Mouse (Mus musculus) retina, postnatal 1 day (tissue): ENCODE results near the gene Dbr1.
A peak's percentile ranks its signal among the peaks of the same experiment; 100 is the strongest.
"Not testable (repeated sequence)": the region's sequence is repeated elsewhere in the genome, so short reads cannot be mapped to it uniquely, and the experiment has no call there.

Experiments used
- DNase-seq: peaks from one replicate; pipeline ENCODE4 v3.0.0-alpha.2; 2012

The Dbr1 gene

DNA sequence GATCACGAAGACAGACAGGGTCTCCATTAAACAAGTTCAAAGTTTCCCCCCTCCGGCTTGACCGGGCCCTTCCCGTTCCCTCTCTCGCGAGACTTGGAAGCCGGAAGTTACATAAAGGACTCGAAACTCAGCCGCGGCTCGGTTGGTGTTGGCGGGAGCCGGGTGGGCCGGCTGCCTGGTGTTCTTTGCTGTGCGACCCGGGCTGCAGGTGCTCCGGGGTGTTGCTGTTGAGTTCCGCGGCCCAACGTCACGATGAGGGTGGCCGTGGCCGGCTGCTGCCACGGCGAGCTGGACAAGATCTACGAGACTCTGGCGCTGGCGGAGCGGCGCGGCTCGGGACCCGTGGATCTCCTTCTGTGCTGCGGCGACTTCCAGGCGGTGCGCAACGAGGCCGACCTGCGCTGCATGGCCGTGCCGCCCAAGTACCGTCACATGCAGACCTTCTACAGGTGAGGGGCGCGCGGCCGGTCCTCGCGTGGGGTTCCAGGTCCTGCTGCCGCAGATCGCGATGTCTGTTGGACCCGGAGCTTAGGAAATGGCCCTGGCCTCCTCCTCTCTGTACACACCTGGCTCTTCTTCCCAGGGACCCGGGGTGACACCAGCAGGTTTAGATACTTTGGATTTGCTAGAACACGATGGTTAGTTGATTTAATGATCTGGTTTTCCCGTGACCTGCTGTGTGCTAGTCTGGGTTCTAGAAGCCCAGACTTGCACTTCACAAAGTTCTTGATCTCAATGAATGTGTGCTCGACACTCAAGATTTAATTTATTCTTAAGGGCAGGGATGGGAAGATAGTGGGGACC is at the start of gene Dbr1:
Dbr1 (plus strand) TSS at position 123 of the 804 bp plus-strand sequence.
- peak; percentile 95 for DNase-seq

- no peak for DNase-seq
Measured at GRCm38 (mm10) chr9:99531865-99532264, 43.7 kb upstream of the Dbr1 start.

DNA sequence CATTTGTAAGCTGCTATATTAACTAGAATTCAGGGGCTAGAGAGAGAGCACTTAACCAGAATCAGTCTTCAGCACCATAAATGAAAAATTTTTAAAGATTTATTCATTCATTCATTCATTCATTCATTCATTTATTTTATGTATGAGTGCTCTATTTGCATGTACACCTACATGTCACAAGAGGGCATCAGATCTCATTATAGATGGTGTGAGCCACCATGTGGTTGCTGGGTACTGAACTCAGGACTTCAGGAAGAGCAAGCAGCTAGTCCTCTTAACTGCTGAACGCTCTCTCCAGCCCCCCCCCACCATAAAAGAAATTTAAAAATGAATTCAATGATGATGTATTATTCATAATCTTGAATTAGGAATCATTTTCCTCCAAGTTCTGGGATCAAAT is 29.3 kb upstream of the Dbr1 start:
- peak; percentile 5 for DNase-seq

DNA sequence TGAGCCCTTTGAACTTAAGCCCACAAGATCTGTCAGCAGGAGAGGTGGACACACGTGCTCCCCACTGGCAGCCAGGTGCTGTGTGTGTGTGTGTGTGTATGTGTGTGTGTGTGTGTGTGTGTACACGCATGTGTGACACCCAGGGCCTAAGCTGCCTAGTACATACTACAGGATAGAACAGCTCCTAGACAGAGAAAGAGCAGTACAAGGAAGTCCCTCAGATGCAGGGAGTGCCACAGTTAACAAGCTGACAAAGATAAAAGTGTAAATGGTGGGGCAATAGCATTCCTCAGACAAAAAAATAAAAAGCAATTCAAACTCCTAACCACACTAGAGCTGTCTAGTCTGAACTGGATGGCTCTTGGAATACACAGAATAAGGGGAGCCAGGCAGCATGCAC is 23.5 kb upstream of the Dbr1 start:
- no peak for DNase-seq

DNA sequence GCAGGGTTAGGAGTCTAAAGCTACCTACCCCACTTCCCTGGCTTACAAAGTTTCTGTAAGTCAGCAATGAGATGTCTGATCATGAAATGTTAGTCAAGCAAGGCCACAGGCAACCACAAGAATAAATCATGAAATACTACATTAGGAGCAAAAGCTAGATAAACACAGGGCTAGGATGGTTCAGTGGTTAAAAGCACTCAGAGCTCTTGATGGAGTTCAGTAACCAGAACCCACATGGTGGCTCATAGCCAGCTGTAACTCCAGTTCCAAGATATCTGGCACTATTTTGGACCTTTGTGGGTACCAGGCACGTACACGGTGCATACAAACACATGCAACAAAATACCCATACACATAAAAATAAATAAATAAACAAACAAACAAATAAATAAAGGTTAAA is 22.6 kb upstream of the Dbr1 start:
- DNase-seq = no peak

DNA sequence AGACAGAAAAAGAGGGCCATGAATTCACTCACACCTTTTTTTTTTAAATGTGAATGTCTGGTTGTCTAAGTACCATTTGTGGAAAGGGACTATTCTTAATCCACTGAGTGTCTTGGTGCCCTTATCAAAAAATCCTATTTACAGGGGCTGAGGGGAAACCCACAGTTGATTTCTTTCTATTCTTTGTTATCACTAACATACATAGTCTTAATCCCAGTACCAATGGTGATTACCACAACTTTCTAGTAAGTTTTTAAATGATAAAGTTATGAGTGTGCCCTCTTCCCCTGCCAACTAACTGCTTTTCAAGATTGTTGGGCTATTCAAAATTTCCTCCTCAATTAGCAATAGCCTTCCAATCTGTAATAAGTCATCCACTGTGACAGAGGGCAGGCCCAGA is 21.5 kb upstream of the Dbr1 start:
- DNase-seq = no peak

GRCm38 (mm10) chr9:99555253-99555652 is 20.3 kb upstream of the Dbr1 start:
- DNase-seq = no peak

DNA sequence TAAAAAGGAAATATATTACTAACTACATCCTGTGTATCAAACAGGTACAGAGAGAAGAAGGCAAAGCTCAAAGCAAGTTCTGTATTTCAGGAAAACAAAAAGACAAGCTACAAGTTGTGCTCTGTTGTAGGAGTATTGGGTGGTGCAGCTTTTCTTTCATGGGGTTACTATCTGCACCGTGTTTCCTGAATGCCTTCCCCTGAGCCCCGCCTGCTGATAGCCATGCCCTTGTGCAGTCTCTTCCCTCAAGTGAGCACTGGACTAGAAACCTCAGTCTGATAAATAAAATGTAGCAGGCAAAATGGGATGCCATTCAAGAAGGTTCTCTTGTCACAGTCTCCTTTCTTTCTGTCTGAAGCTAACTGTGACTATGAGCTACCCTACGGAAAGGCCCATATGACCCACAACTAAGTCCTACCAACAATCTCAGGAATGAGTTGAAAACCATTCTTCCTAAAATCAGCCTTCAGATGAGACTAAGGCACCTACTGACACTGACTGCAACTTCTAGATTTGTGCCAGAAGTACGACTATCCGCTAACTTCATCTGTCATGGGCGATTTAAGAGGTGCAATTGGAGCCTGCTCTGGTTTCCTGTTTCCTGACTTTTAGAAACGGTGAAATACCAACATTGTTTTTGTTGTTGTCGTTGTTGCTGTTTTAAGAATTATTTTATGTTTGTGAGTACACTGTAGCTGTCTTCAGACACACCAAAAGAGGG is 17.9 kb upstream of the Dbr1 start:
- no peak for DNase-seq

- DNase-seq = no peak
Measured at GRCm38 (mm10) chr9:99558824-99559556, 16.6 kb upstream of the Dbr1 start.

GRCm38 (mm10) chr9:99559557-99559904 is 16.1 kb upstream of the Dbr1 start:
- DNase-seq = no peak

- DNase-seq = no peak
Measured at GRCm38 (mm10) chr9:99560389-99560788, 15.2 kb upstream of the Dbr1 start.

- peak; percentile 48 for DNase-seq
Measured at GRCm38 (mm10) chr9:99563714-99564113, 11.9 kb upstream of the Dbr1 start.

DNA sequence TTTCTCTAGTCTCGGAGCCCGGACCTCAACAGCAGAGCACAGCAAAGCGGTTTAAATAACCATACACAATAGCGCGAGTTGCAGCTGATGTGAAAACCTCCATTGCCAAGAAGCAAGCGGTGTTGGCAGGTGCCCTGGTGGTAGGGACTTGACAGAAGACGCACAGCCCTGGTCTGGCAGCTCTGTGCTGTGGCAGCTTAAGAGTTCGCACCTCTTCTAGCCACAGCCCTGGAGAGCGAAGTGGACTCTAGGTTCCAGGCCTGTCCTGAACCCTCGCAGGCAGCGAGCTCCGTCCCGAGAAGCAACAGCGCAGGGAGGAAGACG is 7.6 kb upstream of the Dbr1 start:
- DNase-seq = no peak

GRCm38 (mm10) chr9:99568347-99569070 is 7.1 kb upstream of the Dbr1 start, which contains the start of gene Armc8:
Armc8 (minus strand) TSS chr9:99568899.
- DNase-seq = peak; percentile 94

- DNase-seq = no peak
Measured at GRCm38 (mm10) chr9:99569071-99569397, 6.6 kb upstream of the Dbr1 start.

DNA sequence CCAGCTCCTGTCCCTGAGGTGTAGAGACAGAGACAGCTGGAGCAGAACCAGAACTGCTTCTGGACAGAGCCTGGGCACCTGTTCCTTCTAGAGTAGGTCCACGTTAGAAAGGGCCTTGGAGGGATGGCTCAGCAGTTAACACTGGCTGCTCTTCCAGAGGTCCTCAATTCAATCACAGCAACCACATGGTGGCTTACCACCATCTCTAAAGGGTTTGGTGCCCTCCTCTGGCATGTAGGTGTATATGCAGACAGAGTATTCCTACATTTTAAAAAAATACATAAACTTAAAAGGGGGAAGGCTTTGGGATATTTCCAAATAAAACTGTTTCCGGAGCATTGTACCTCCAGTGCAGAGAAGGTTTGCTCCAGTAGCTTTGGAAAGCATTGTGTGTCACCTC is 5.1 kb downstream of the Dbr1 start:
- peak; percentile 77 for DNase-seq

DNA sequence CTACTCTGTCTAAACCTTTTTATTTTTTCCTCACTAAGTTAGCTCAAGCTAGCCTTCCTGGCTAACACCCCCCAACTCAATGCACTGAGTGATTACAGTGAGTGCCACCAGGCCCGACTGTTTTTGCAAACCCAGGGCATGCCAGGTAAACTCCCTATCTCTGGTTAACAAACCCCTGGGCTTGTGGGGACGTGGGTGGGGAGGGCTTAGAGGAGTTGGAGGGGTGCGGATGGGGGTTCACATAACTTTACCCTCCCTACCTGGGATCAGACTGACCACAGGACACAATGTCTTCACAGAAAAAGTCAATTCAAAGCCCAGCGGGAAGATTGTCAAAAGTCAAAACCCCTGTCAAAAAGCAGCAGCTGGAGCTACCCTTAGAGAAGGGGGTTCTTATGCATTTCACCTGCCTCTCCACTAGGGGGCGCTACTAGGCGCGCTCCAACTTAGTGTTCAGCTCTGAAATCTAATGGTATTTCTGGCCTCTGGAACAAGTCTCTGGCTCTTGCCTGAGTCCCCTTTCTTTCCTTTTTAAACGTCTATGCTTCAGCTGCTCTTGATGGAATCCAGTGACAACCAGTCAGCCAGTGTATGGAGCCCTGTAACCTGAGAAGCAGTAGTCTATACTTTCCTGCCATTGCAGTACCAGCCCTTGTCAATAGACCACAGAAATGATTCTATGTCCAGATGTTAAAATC is 12.1 kb downstream of the Dbr1 start:
- peak; percentile 65 for DNase-seq

DNA sequence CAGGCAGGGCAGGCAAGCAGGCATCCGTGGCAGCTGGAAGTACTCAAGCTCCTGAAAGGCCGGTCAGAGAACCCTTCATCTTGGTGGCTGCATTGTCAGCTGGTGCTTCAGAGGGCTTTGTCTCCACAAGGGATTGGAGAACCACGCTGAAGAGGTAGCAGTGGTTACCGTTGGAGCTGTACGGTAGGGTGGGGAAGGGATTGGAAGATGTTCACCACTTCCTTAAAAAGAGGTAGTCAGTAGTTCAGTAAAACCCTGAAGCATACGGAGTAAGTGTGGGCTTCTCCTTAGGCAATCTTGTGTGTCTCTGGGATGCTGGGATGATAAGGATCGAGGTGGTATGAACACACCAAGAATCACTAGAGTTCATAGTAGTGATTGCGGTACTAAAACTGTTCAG is 15.5 kb downstream of the Dbr1 start:
- no peak for DNase-seq

DNA sequence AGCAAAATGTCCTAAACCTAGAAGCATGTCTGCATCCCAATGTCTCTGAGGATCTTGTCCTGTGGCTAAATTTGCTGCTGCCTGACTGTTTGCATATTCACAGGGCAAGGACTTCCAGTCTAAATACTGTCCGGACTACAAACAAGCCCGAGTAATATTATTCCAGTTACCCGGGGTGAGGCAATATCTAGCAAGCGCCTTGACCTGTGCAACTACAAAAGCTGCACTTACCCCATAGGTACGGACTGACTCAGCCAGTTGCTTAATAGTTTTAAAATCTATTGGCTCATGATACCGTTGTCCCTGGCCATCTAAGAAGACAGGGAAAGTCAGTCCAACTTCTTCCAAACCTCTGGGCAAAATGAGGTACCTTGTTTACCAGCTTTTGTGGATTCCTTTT is 23.5 kb downstream of the Dbr1 start:
- not testable (repeated sequence) for DNase-seq

DNA sequence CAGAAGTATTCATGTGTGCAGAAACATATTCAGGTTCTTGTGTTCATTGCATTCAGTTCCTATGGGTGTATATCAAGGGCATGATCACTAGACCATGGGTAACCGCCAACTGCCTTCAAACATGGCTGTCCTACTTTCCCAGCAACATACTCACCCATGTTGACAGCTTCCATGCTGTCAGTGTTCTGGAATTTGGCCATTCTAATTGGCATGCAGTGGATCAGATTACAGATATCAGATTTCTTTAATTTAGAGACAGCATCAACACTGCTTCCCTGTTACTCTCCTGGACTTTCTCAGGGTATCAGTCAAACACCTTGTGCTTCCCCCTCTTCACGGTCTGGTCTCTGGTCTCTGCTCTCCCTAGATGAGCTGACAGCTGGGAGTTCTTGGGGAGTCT is 28.0 kb downstream of the Dbr1 start:
- peak; percentile 79 for DNase-seq

- no peak for DNase-seq
Measured at GRCm38 (mm10) chr9:99612202-99612601, 36.6 kb downstream of the Dbr1 start, which contains the start of gene A4gnt. A4gnt (plus strand) TSS chr9:99612502.

DNA sequence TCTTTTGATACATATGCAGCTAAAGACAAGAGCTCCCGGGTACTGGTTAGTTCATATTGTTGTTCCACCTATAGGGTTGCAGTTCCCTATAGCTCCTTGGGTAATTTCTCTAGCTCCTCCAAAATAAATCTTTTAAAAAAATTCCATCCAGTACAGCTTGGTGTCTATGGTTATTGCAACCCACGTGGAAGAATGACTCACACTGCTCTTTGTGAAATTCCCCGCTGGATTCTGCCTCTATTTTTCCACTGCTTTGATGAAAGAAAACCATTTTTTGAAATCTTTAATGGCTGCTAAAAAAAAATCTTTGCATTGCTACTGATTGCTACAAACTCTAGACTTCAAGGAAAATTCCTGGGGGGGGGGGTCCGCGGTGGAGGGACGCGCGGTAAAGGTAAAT is 44.1 kb downstream of the Dbr1 start:
- DNase-seq = no peak

- no peak for DNase-seq
Measured at GRCm38 (mm10) chr9:99620196-99620595, 44.6 kb downstream of the Dbr1 start.
